Mouse (Mus musculus): ENCODE measurements at regions not wholly inside any gene's neighbourhood (a gene's known extent, or its start where the extent isn't known, plus 50 kb on each side); places are given as distances from the start of the nearest gene placed in this dataset.

- TF ChIP-seq POLR2A (IDR thresholded peaks at IDR 0.05; ENCODE audit: insufficient read depth, low read depth, low read length) (no peak), CTCF (IDR thresholded peaks at IDR 0.05; ENCODE audit: insufficient read depth, low read depth, low read length) (no peak)
Measured at GRCm38 (mm10) chr13:52282500-52282899, 248.6 kb downstream of the Diras2 start.

Data from olfactory bulb, adult 2 months (tissue).